Mouse (Mus musculus) cerebellum, postnatal 10 days (tissue): ENCODE results near the gene Mdfic.

Experiments used
- DNase-seq, 2 experiments: peaks; one replicate each; pipeline ENCODE4 v3.0.0; 2021; ENCODE audit warnings: mixed read lengths in 2 of 2

Gene Mdfic

DNA sequence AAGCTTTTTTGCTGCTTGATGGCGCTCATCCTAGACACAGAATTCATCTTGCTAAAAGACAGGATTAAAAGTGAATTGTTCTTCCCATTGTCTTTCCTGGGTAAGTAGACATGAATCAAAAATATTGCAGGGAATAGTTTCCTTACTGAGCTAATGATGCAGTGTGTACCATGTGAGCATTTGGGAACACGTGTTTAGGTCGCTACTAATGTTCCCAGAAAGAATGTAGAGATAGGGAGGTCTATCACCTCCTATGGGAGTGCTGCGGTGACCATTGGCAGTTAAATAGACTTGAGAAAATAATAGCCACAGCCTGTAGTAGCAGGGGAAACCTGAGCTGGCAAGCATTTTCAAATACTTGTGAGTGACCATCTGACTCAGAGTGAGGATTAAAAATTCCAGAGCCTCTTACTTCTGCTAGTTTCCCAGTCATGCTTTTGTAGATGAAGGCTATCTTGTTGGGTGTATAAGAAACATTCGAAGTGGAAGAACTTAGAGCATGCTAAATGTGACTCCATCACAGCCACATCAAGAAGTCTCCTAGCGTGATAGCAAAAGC is 22.2 kb downstream of the Mdfic start:
- DNase-seq = no peak

DNA sequence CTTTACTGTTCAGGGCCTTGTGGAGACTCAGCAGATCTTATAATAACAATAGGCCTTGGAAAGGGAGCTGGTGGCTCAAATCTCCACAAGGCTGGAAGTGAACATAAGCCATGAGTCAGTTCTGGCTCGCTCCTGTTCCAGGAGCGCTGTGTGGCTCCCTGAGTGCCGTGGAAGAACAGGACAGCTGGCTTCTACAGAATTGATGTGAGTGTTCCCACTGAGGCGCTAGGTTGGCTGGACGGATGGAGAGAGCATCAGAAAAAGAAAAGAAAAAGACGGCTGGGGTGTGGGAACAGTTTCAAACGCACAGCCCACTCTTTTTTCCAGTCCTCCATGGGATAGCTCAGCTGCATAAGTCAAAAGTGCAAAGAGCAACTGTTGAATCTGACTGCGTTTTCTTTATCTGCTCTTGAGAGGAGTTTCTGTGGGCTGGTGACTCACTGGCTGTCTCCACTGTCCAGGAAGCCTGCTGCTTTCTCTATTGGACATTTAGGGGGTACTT is 22.9 kb downstream of the Mdfic start:
- DNase-seq = peak; percentile 10 to 29

DNA sequence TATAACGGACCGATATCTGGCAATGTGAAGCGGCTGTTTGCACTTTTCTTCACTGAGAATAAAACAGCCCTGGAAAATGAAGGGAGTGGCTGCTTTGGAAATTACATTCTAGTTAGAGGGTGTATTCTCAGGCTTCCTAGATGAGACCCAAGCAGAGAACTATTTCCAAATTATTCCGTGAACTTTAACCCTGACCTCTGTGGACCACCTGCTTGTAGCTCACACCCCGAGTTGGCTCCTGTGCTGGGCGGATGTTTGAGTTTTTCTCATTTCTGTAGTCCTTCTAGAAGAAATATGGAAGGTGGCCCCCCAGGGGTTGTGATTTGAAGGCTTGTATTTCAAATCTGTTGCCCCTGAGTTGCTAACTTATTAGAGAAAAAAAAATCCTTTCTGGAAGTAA is 23.3 kb downstream of the Mdfic start:
- DNase-seq = no peak

DNA sequence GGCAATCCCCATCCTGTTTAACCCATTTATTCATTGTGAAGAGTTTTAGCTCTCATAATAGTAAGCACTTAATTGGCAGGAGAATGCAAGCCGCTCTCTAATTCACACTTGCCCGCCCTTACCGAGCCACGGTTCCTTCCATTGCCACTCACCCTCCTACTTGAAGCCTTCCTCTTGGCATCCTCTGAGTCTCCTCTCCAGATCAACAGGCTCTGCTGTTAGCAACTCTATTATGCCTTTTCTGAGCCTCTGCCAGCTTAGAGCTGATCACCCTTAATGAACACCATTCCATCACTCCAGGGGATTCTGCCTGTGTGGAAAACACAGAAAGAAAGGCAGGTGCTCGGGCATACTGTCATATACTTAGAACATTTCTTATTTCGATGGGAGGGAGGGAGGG is 24.9 kb downstream of the Mdfic start:
- DNase-seq = no peak

DNA sequence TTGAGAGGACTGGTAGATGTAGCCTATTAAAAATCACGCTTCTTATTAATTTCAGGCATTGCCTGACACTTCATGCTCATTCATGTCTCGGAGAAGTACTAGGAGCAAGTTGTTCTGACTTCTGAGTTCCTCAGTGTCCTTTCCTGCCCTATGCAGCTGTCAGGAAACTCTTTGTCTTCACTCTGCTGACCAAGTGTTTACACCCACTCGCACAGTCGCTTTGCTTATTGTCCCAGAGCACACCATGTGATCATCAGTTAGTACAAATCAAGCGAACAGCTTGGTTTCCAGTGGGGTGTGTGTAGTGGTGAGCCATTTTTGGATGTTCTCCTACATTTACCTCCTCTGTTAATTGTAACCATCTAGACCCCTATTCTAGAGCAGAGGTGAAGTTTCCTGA is 25.4 kb downstream of the Mdfic start:
- no peak for DNase-seq

DNA sequence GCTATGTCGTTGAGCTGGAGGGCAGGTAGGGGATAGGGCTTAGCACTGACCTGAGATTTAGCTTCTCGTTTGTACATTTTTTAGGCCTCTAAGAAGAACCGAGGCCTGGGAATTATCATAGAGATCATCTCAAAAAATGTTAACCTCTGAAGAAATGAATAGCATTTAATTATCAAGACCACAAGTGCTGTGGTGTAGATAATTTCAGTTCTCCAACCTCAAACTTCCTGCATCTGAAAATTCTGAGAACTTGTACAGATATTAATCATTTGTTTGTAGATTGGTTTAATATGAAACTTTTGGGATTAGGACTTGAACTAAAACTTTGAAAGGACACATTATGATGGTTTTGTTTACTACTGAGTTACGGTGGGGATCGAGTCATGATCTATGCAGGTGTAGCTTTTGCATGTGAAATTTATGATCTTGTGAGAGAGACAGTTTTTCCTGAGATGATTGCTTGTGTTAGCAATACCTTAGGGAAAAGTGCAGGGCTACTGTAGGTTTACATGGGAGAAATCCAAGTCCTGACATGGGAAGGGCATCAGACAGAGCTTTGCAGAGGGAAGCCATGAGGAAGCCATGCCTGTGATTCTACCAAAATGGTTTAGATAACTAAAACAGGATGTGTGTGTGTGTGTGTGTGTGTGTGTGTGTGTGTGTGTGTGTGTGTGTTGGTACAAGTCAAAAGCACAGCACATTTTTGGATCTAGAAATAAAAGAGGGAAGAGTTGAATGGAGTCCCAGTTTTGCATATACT is 27.1 kb downstream of the Mdfic start:
- no peak for DNase-seq

DNA sequence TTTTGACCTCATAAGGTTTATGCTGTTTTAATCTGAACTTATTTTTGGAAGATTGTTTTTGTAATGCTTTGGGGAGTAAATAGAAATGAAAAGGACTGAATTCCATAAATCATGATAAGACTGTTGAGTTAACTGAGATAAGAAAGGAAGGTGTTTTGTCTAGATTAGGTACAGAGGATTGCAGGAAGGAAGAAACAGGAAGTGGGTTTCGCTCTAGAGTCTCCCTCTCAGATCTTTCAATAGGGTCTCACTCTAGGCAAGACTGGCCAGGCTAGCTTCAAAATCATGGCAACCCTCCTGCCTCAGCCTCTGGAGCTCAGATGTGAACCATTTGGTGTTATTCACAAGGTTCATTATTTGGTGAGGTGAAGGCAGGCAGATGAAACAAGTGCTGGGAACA is 27.8 kb downstream of the Mdfic start:
- no peak for DNase-seq

DNA sequence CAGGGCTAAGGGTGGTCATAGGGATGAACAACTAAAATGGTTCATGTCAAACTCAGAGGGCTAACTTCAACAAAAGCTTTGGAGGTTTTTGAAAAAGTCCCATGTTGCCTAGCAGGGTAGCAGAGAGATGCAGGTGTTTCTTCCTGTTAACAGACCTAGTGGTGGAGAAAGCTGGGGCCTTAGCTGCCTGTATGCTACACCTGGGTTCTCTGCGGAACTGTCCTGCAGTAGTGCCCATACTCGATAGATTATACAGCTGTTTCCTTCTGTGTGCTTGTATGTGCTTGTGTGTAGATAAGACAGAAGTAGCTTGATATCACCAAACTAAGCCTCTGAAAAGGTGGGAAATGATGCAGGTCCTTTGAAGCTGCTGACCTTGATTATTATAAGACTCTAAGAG is 28.5 kb downstream of the Mdfic start:
- DNase-seq = no peak

DNA sequence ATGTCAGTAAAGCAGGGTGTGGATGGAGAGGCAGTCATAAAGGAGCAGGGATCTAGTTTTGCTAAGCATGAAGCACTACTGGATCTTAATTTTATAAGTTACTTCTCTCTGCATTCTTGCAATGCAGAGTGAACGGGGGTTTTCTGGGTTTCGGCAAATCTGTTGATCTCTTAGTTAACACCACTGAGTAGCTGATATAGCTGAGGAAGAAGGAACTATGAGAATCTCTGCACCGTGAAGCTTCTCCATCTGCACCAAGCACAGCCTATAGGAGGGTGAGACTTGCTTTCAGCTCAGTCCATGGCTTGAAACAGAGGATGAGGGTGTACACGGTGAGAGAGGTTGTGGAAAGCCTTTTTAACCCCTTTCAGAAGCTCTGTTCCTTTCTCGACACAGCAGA is 29.6 kb downstream of the Mdfic start:
- DNase-seq = no peak

DNA sequence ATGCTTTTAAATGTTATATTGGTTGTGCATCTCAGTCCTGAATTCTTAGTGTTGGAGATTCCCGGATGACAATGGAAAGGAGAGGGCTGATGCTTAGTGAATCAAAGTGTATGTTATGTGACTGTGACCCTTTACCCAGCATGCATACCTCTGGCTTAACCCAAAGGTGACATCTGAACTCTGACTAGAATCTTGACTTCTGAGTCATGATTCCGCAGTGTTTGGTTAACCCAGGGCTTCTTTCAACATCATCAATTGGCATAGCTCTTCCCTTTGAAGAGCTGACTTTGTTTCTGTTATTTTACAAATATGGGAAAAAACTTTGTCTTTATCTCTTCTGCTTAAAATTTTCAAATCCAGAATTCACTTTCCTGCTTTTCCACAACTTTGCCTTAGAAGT is 30.9 kb downstream of the Mdfic start:
- DNase-seq = no peak

DNA sequence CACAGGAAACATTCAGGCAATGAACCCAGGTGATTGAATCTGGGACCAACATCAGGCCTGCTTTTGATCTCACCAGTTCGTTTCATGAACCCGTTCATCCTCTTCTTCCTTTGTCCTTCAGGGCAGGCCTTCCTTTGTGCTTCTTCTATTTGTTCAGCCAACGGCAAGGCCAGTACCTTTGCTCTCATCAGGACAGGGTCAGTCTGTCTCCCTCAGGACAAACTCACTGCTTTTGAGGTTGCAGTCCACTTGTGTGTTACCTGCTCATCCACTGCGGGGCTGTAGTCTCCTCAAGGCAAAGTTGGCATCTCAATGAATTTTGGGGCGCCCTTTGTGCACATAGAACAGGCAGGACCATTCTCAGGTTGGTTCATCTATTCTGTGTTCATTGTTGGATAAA is 31.7 kb downstream of the Mdfic start:
- no peak for DNase-seq

DNA sequence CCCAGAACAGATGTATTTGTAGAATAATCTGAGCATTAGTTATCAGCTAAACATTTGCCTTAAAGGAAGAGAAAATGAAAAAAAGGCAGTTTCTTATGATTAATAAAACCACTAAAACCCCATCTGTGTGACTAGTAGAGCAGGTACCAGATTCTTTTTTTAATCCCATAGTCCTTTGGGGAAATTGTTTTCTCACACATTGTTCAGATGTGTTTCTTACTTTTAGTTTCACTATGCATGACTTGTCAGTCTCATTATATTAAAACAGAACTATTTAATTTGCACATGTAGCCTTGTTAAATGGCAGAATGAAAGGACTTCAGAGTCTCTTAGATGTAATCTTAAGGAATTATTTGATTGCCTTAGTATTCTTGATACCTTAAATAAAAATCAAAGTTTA is 32.7 kb downstream of the Mdfic start:
- no peak for DNase-seq

DNA sequence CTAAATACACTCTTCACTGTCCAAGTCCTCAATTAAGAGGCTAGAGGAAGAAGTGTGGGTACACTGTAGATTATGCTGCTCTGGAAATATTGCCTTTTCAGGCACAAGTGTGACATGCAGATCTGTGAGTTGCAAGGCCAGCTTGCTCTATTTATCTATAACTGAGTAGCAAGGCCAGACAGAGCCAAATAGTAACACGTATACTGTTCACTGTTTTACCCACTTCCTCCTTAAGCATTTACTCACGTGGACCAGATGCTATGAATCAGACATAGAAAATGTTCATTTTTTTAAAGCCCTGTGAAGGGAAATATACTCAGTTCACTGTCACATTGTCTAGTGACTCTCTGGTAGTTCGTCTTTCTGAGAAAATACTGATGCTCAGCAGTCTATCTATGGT is 37.9 kb downstream of the Mdfic start:
- no peak for DNase-seq

DNA sequence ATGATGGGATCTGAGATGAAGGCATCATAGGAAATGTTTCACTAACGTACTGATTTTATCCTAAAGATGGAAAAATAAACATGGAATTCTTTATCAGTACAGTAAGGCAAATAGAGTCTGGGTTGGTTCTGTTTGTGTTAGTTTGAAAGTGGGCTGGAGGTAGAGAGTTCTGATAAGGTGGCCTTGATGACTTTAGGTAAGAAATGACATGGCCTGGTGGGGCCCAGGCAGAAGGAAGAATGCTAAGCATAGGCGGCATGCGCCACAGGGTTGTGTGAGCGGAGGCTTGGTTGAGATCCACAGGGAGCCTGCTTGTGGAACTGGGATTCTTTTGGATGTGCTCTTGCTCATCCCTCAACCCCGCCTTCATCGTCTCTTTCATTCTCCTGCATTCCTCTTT is 40.3 kb downstream of the Mdfic start:
- peak in 1 of 2 experiments; percentile 3 for DNase-seq

DNA sequence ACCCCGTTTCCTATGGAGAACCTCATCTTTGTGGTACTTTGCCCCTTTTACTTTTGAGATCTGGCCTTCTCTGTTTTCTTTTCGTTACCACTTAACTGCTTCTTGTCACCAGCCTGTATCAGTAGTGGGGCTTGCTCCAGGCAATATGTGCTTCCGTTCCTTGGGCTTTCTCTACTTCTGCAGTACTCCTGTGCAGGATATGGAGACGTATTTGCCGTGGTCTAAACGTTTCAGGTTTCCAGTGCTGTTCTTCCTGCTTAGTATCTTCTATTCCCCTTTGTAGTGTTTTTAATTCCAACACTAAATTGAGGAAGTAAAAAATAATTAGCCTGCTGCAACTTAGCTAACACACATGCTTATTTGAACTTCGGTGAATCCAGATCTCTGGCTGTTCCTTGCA is 43.6 kb downstream of the Mdfic start:
- no peak for DNase-seq

DNA sequence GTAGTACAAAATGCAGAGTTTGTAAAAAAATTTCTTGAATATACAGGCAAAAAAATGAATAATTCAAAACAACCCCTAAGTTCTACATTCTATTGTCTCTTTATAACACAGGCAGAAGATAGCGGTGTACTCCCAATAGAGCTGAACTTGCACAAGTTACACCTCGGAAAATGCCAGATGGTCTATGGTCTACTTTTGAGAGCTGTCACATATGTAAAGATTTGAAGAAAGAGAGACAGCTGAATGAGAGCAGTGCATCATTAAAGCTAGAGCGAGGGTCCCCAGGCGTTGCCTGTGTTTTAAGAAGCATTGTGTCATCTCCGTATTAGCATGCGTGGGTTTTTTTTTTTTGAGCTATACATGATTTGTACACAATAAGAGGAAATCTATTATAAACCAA is 47.0 kb downstream of the Mdfic start:
- DNase-seq = no peak

DNA sequence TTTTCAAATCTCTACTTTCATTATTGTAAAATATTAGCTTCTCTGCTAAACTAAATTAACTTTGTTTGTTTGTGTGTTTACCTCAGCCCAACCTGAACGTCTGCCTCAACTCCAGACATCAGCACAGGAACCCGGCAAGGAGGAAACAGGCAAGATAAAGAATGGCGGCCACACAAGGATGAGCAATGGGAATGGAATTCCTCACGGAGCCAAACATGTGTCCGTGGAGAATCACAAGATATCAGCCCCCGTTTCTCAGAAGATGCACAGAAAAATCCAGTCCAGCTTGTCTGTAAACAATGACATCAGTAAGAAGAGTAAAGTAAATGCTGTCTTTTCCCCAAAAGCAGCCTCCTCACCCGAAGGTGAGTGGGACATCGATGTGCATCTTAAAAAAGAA is 49.7 kb downstream of the Mdfic start:
- DNase-seq = no peak

DNA sequence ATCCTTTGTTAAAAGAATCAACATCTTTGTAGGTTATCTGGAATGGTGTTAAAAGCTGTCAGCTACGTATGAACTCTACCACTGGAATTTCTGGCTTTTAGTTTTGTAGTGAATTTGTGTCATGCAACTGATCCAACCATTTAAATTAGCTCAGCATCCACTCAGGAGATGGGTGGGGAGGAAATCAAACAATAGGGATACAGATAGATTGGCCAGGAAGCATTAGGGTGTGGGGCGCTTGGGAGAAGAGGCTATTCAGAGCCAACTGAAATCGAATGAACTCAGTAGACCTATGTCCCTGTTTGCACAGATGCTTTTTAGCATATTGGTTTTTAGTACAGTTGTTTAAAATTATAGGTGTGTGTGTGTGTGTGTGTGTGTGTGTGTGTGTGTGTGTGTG is 56.6 kb downstream of the Mdfic start:
- no peak for DNase-seq

DNA sequence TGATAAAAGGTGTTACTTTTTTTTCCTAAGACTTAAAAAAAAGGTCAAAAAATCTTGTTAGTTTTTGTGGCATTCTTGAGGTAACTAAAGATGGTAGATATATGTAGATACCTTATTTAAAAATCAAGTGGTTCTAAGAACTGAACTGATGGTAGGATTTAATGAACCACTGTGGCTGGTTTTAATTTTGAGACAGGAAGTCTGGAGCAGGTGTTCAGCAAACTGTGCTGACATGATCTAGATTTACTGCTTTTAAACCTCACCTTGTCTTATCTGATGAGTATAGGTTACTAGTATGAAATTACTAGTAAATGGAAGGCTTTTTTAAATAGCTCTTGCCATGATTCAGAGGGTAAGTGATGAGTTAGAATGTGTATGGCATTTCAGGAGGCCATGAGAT is 59.7 kb downstream of the Mdfic start:
- no peak for DNase-seq

DNA sequence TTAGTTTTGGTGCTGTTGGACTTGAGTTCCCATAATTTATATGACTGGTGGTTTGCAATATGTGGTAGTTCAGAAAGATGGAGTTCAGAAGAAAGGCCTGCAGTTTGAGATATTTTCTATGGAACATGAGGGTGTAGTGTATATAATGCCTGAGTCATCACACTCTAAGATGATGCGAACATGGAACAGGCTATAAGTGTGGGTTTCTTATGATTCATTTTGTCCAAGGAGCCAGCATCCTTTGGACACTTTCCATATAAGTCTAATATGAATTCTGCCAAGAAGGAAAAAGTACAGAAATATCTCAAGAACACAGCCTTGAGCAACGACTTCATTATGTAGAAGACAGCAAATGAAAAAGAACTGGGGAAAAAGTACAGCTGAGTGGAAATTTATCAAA is 60.2 kb downstream of the Mdfic start:
- DNase-seq = no peak

DNA sequence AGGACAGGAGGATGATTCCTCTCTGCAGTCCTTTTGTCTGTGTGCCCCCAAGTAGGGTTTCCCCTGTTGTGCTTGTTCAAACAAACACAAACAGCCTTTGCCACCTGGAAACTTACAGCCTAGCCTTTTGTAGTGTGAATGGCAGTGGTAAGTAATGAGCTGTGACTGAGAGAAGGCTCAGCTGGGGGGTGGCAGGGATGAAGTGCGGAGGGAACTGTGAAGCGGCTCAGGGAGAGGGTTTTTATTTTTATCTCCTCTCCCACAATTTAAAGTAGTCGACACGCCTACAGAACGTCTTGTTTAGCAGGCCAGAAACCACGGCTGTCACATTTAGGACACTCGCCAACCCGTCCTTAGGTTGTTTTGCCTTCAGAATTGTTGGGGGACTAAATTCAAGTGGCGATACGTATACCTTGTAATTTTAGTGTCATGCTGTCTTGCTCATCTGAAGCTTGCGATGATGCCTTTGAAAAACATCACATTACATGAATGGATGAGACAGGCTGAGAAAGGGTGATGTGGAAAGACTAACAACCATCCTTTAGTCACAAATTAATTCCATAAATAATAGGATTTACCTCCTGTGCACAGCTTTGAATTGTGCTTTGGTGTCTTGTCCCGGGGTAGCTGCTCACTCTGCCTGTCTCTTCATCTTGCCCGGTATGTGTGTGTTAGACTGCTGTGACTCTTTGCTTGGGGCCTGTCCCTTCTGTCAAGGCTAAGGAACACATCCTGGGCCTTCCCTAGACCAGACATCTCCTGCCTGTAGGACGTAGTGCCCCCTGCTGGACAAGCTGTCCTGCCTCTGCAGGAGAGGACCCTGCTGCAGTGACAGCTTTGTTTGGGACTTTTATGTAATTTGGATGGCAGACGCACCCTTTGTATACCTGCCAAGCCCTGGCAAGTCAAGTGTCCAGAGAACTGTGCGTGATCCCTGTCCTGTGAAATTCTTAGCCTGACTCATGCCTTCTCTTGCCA is 69.4 kb downstream of the Mdfic start:
- peak; percentile 87 to 90 for DNase-seq

DNA sequence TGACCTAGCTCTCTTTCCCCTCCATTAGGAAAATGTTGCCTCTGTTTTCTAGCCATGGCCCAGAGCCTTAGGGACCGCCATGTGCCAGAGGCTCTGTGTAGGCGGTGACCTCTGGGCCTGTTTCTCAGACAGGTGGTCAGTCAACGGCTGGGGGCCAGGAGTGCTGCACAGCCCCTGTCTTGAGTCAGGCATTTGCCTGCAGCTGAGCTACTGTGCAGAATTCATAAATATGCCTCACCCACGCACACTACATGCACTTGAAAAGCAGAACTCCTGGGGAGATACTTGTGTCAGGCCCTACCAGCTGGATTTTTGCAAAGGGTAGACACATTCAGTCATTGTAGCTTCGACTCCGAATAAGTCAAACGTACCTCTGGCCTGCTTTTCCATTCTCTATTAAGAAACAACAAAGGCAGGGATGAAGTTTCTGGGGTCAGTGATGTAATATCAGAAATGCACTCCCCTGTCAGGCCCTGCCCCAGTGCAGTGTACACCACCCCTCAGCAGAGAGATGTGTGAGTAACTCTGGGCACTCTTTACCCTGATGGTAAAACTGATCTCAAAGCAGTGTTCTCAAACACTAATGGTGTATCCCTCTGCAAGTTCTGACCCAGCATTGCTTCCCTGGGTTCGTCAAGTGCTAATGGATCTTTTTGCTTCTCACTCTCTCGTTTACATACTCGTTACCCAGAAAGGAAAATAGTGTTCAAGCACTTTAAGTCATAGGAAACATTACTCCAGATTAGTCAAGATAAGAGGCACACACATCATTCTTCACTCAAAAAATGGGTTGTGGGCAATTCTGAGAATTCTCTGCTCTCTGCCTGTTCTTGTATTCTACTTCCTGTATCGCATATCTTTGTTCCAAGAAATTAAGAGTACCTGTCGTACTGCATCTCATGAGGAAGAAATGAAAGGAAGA is 72.5 kb downstream of the Mdfic start:
- DNase-seq = peak in 1 of 2 experiments; percentile 10
